Mouse (Mus musculus) liver, embryonic 14.5 days (tissue): Measurements from ENCODE around the gene Zfpm1. TPM values are rescaled to one million over a fixed set of nuclear protein-coding genes. Genes with fewer than 3 reads are reported as not detected.

Experiments used
- ATAC-seq: fragments of 200-750 bp; cut with Nextera tagmentation; 2 replicates; pipeline ENCODE4 v1.8.0; 2017; ENCODE audit warnings: moderate number of reproducible peaks, mild to moderate bottlenecking, moderate library complexity; ENCODE audit not compliant: insufficient read depth
- DNase-seq, 3 experiments: peaks; one replicate each; pipeline ENCODE4 v3.0.0-alpha.2; 2012 to 2013; ENCODE audit warnings: low read depth in 3 of 3, low spot score in 3 of 3
- H3K27ac ChIP-seq: fragments of 300-500 bp; sonication (generic); 2 replicates; pipeline ENCODE4 v1.5.1; 2014; ENCODE audit warnings: moderate library complexity, mild to moderate bottlenecking, control low read depth, inconsistent platforms
- H3K27me3 ChIP-seq: fragments of 300-500 bp; sonication (generic); 2 replicates; pipeline ENCODE4 v1.6.1; 2014; ENCODE audit warnings: mild to moderate bottlenecking, low read length, moderate library complexity; ENCODE audit not compliant: control insufficient read depth, insufficient read depth
- H3K36me3 ChIP-seq: fragments of 300-500 bp; sonication (generic); replicated peaks from 2 replicates; pipeline ENCODE4 v1.6.1; 2014; ENCODE audit warnings: low read depth; ENCODE audit not compliant: control insufficient read depth, insufficient read depth
- H3K4me1 ChIP-seq, 2 experiments: fragments of 200-500 bp in 1 of 2; fragments of 300-500 bp in 1 of 2; sonication (generic) in 1 of 2; replicated peaks; 2 replicates each; pipeline ENCODE4 v1.6.1; 2012 to 2014; ENCODE audit warnings: antibody characterized with exemption in 1 of 2, inconsistent platforms in 1 of 2, low read length in 1 of 2; ENCODE audit not compliant: control insufficient read depth in 2 of 2, insufficient read depth in 2 of 2
- H3K4me2 ChIP-seq: fragments of 300-500 bp; sonication (generic); 2 replicates; pipeline ENCODE4 v1.6.1; 2014; ENCODE audit warnings: low read depth, mild to moderate bottlenecking, control low read depth, moderate library complexity
- H3K4me3 ChIP-seq, 2 experiments: fragments of 200-500 bp in 1 of 2; fragments of 300-500 bp in 1 of 2; sonication (generic) in 1 of 2; 2 replicates each; pipeline ENCODE4 v1.5.1; 2012 to 2014; ENCODE audit warnings: low read depth in 2 of 2, low read length in 2 of 2, mild to moderate bottlenecking in 2 of 2, control low read depth in 1 of 2, inconsistent platforms in 1 of 2, moderate library complexity in 1 of 2; ENCODE audit not compliant: insufficient read depth in 1 of 2
- H3K9ac ChIP-seq: fragments of 300-500 bp; sonication (generic); replicated peaks from 2 replicates; pipeline ENCODE4 v1.6.1; 2014; ENCODE audit warnings: mild to moderate bottlenecking, control low read depth, moderate library complexity
- H3K9me3 ChIP-seq: fragments of 300-500 bp; sonication (generic); 2 replicates; pipeline ENCODE4 v1.6.1; 2016; ENCODE audit warnings: low read length, mixed read lengths; ENCODE audit not compliant: control insufficient read depth
- CTCF ChIP-seq: IDR thresholded peaks from 2 replicates; pipeline ENCODE4 v1.5.1; 2016; ENCODE audit warnings: antibody characterized with exemption, low read depth, control low read depth
- EP300 ChIP-seq: IDR thresholded peaks from 2 replicates; pipeline ENCODE4 v1.6.1; 2016; ENCODE audit warnings: antibody characterized with exemption, low read depth
- WGBS: fragments of 180-500 bp; shearing (Covaris S2); extraction: QIAGEN DNeasy Blood & Tissue Kit; methylation state at CpG from one replicate; pipeline ENCODE4 v1.1.7; 2014; ENCODE audit not compliant: insufficient replicate concordance; 5-methylcytosine and 5-hydroxymethylcytosine counted together
- polyA plus RNA-seq, 2 experiments: library from polyadenylated mRNA; depleted of rRNA in 1 of 2; stranded (reverse) in 1 of 2; unstranded in 1 of 2; fragments of >200 nt; fragmentation: Nextera tagmentation in 1 of 2; extraction: Ambion mirVana in 1 of 2; gene quantifications; 2 replicates each; pipeline versions ENCODE4 v1.2.1 to v1.2.3; 2012 to 2014

Gene Zfpm1
- polyA plus RNA-seq, 2 experiments: 13.3 to 69.6 TPM

GRCm38 (mm10) chr8:122362271-122362670 is 80.3 kb downstream of the Zfpm1 start:
- H3K27ac ChIP-seq: no peak overlapping the region
- H3K4me1 ChIP-seq: no peaks in the 10 kb centered on the region
- H3K9me3 ChIP-seq: no peaks in the 10 kb centered on the region
- H3K9ac ChIP-seq: no peak overlapping the region
- no peak overlapping the region for H3K4me3 ChIP-seq
- H3K36me3 ChIP-seq: no peaks in the 10 kb centered on the region
- H3K4me2 ChIP-seq: no peak overlapping the region
- 48% methylated on average over 5 of the region's 5 CpGs for WGBS
- DNase-seq: no peak
- H3K27me3 ChIP-seq: no peaks in the 10 kb centered on the region
- TF ChIP-seq CTCF: no peak
- no peak for TF ChIP-seq EP300
- ATAC-seq: no peak

- Histone ChIP-seq H3K36me3 (no peaks in the 10 kb centered on the region), H3K4me2 (no peak overlapping the region), H3K9me3 (no peaks in the 10 kb centered on the region), H3K4me3 (no peak overlapping the region), H3K9ac (no peak overlapping the region), H3K27me3 (no peaks in the 10 kb centered on the region), H3K27ac (no peak overlapping the region), H3K4me1 (no peaks in the 10 kb centered on the region)
- no peak for DNase-seq
- TF ChIP-seq CTCF (no peak), EP300 (no peak)
- ATAC-seq: no peak
- WGBS: 25% methylated on average over 7 of the region's 8 CpGs
These were observed 81.0 kb downstream of the Zfpm1 start for GRCm38 (mm10) chr8:122362967-122363366.

- Histone ChIP-seq H3K4me2 (no peak overlapping the region), H3K4me3 (no peak overlapping the region), H3K36me3 (no peaks in the 10 kb centered on the region), H3K9ac (no peak overlapping the region), H3K27ac (no peak overlapping the region), H3K4me1 (peaks cover 0 to 2% of the 10 kb centered on the region in 2 experiments; a peak in 1 of 4 replicates), H3K27me3 (no peaks in the 10 kb centered on the region), H3K9me3 (no peaks in the 10 kb centered on the region)
- WGBS: 74% methylated on average over 10 of the region's 10 CpGs
- no peak for TF ChIP-seq EP300
- no peak for TF ChIP-seq CTCF
- DNase-seq (no peak), ATAC-seq (no peak)
These were observed 86.6 kb downstream of the Zfpm1 start for GRCm38 (mm10) chr8:122368494-122368893.

- Histone ChIP-seq H3K36me3 (no peaks in the 10 kb centered on the region), H3K9me3 (no peaks in the 10 kb centered on the region), H3K27ac (no peak overlapping the region), H3K9ac (no peak overlapping the region), H3K4me2 (no peak overlapping the region), H3K4me3 (no peak overlapping the region), H3K4me1 (peaks cover 0 to 2% of the 10 kb centered on the region in 2 experiments; a peak in 1 of 4 replicates), H3K27me3 (no peaks in the 10 kb centered on the region)
- ATAC-seq (peak; percentile 56; the same call in 1 of the 2 replicates), DNase-seq (peak; percentile 38 to 47 (median 42))
- 13% methylated on average over 9 of the region's 9 CpGs for WGBS
- TF ChIP-seq EP300: no peak
- peak; percentile 88 for TF ChIP-seq CTCF
These were observed 87.7 kb downstream of the Zfpm1 start for GRCm38 (mm10) chr8:122369665-122370064.

- Histone ChIP-seq H3K4me3 (no peak overlapping the region), H3K9ac (no peak overlapping the region), H3K27me3 (no peaks in the 10 kb centered on the region), H3K36me3 (no peaks in the 10 kb centered on the region), H3K27ac (no peak overlapping the region), H3K4me1 (peaks cover 0 to 8% of the 10 kb centered on the region in 2 experiments; a peak in 2 of 4 replicates), H3K9me3 (no peaks in the 10 kb centered on the region), H3K4me2 (no peak overlapping the region)
- ATAC-seq (no peak), DNase-seq (no peak)
- no peak for TF ChIP-seq EP300
- TF ChIP-seq CTCF: no peak
- 44% methylated on average over 6 of the region's 6 CpGs for WGBS
These were observed 89.8 kb downstream of the Zfpm1 start for GRCm38 (mm10) chr8:122371706-122372105.
